Mouse (Mus musculus): Measurements from ENCODE around the gene Apbb2.

- TF ChIP-seq CTCF (IDR thresholded peaks at IDR 0.05; ENCODE audit: low read depth), result no peak
- TF ChIP-seq EP300 (IDR thresholded peaks at IDR 0.05; ENCODE audit: low read depth), result no peak
Observed at GRCm38 (mm10) chr5:66442260-66442659, 176.3 kb downstream of the Apbb2 start.

Measured in liver, postnatal 0 days (tissue).